Mouse (Mus musculus) testis, postnatal 10 days (tissue): ENCODE results near the gene Xlr.
A peak's percentile ranks its signal among the peaks of the same experiment; 100 is the strongest.
"Not testable (repeated sequence)": the region's sequence is repeated elsewhere in the genome, so short reads cannot be mapped to it uniquely, and the experiment has no call there.

Experiments used
- DNase-seq: peaks from one replicate; pipeline ENCODE4 v3.0.0; 2021; ENCODE audit warnings: low spot score

The Xlr gene

GRCm38 (mm10) chrX:53797519-53797918 is at the start of gene Xlr:
Gene Xlr, minus strand, starts transcription at chrX:53797706.
- DNase-seq: not testable (repeated sequence)

- no peak for DNase-seq
Observed at GRCm38 (mm10) chrX:53799074-53799473, 1.6 kb upstream of the Xlr start.

- no peak for DNase-seq
Observed at GRCm38 (mm10) chrX:53776276-53776675, 21.2 kb downstream of the Xlr start, which contains the start of gene Zfp36l3. Gene Zfp36l3, minus strand, starts transcription at chrX:53776394.

GRCm38 (mm10) chrX:53757736-53758135 is 39.8 kb downstream of the Xlr start, which contains the start of gene 1700013H16Rik:
Gene 1700013H16Rik, minus strand, starts transcription at chrX:53757831.
- DNase-seq: peak; percentile 41

- DNase-seq: no peak
Observed at GRCm38 (mm10) chrX:53752851-53753250, 44.7 kb downstream of the Xlr start.

- DNase-seq: no peak
Observed at GRCm38 (mm10) chrX:53728967-53729366, 68.5 kb downstream of the Xlr start.
